Mouse (Mus musculus): ENCODE data around the gene Gpr162. TPM values are rescaled to one million over a fixed set of nuclear protein-coding genes. Genes with fewer than 3 reads are reported as not detected.
A peak's percentile ranks its signal among the peaks of the same experiment; 100 is the strongest.
"Not testable (repeated sequence)": the region's sequence is repeated elsewhere in the genome, so short reads cannot be mapped to it uniquely, and the experiment has no call there.

Gene Gpr162
- polyA plus RNA-seq, 1 experiment from 2014 or later, result 11.8 TPM

DNA sequence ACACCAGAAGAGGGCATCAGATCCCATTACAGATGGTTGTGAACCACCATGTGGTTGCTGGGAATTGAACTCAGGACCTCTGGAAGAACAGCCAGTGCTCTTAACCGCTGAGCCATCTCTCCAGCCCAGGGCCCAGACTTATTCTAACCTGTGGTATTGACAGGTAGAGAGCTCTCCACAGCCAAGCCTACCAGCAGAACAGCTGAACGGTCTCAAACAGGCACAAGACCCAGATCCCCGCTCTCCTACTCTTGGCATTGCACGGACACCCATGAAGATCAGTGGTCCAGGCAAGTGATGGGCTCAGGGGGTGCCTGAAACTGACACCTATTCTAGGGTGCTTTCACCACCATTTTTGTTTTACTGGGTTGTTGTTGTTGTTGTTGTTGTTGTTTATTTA is 32.6 kb downstream of the Gpr162 start:
- H3K36me3 ChIP-seq, result peaks cover 39% of the 10 kb centered on the region
- H3K4me3 ChIP-seq, result peak overlapping the region; percentile 66
- WGBS, result 94% methylated on average over 4 of the region's 4 CpGs
- H3K9ac ChIP-seq (replicated peaks), result peak overlapping the region; percentile 28; the same call in 1 of the 2 replicates
- peaks cover 35% of the 10 kb centered on the region for H3K4me1 ChIP-seq
- not testable (repeated sequence) for H3K27me3 ChIP-seq; ATAC-seq (ENCODE audit: low FRiP score, low read depth); H3K9me3 ChIP-seq; H3K27ac ChIP-seq (replicated peaks)
- H3K4me2 ChIP-seq (replicated peaks), result peak overlapping the region; percentile 80

DNA sequence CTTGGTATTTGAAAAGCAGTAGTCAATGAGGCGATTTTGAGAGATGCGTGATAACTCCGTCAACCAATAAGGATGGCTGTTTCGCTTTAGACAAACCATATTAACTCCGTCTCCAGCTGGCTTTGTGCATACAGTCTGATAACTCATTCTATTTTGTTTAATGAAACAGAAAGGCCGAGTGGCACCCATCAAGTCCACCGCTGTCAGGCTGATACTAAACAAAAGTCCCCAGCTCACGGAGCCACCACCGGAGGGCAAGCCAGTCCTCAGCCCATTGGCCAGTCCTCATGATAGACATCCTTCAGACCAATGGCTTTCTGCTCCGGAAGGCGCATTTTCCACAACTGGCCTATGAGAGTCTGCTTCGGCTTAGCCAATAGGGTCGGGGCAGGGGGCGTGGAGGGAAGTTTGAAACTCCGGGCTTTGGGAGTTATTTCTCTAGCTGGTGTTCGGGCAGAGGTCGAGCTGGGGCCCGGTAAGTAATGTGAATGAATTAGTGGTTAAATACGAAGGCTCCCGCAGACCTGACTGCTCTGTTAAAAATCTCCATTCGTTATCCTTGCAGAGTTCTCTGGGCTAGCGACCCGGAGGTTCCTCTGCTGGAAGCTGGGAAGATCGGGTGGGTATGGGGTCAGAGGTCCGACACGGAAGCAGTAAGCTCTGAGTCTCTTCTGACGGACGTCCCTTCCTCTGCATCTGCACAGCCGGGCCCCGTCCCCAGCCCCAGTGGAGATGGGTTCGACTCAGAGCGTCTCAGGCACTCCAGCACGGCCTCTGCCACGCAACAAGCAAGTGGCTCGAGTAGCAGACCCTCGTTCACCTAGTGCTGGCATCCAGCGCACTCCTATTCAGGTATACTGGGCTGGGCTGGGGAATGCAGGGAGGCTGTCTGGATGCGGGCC is 33.7 kb downstream of the Gpr162 start:
- peaks cover 50% of the 10 kb centered on the region for H3K36me3 ChIP-seq
- under 1% methylated on average over 38 of the region's 38 CpGs for WGBS
- H3K4me2 ChIP-seq (replicated peaks), result peak overlapping the region; percentile 80
- peak overlapping the region; percentile 89 for H3K27ac ChIP-seq (replicated peaks)
- H3K4me1 ChIP-seq, result peaks cover 35% of the 10 kb centered on the region
- H3K27me3 ChIP-seq, result no peaks in the 10 kb centered on the region
- peak overlapping the region; percentile 70 for H3K9ac ChIP-seq (replicated peaks)
- peak; percentile 86 for ATAC-seq (ENCODE audit: low FRiP score, low read depth)
- peak overlapping the region; percentile 66 for H3K4me3 ChIP-seq
- no peaks in the 10 kb centered on the region for H3K9me3 ChIP-seq

DNA sequence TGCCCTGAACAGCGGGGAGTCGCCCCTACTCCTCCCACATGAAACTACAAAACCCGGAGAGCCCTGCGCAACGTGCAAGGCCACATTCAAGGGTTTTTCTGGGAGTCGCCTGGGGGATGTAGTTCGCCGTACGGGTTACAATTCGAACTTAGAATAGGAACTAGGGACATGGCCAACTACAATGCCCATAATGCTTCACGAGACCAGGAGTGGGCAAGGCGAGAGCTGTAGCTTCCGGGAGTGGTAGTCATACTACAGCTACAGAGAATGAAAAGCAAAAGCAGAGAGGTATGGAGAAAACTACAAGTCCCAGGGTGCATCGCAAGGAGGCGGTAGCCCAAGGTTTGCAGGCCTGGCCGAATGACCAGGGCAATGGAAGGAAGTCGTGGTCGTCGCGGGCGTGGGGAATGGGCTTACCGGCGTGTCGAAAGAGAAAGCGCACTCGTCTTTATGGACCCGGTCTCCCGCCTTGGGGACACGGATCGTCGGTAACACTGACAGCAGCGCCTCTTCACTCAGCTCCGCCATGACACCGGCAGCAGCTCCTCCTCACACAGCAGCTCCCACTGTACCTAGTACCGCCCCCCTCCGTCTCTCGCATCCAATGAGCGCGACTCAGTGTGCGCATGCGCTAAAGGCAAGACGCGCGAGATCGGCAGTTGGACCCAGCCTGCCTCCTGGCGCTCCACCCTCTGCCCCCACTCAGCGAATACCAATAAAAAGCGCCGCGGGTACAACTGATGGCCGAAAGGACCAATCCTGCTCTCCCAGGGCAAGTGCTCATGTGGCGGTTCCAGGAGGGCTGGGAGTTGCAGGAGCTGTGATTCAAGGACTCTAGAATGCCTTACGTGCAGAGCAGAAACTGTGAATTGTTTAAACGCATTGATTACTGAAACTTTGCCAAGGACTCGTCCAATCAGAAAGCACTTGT is 34.6 kb downstream of the Gpr162 start, which contains the start of the genes Usp5 and Cdca3:
TSS of gene Usp5 (minus strand) at position 617 of the 931 bp plus-strand sequence.
TSS of gene Cdca3 (plus strand) at position 680 of the 931 bp plus-strand sequence.
- H3K9me3 ChIP-seq, result no peaks in the 10 kb centered on the region
- peaks cover 34% of the 10 kb centered on the region for H3K4me1 ChIP-seq
- peak within 1 kb of the TSS; percentile 66 for H3K4me3 ChIP-seq
- peak; percentile 94 for ATAC-seq (ENCODE audit: low FRiP score, low read depth)
- peak within 1 kb of the TSS; percentile 89 for H3K27ac ChIP-seq (replicated peaks)
- peak within 1 kb of the TSS; percentile 74 for H3K9ac ChIP-seq (replicated peaks)
- H3K36me3 ChIP-seq, result peaks cover 54% of the 10 kb centered on the region
- no peaks in the 10 kb centered on the region for H3K27me3 ChIP-seq
- peak within 1 kb of the TSS; percentile 92 for H3K4me2 ChIP-seq (replicated peaks)
- under 1% methylated on average over 55 of the region's 55 CpGs for WGBS

DNA sequence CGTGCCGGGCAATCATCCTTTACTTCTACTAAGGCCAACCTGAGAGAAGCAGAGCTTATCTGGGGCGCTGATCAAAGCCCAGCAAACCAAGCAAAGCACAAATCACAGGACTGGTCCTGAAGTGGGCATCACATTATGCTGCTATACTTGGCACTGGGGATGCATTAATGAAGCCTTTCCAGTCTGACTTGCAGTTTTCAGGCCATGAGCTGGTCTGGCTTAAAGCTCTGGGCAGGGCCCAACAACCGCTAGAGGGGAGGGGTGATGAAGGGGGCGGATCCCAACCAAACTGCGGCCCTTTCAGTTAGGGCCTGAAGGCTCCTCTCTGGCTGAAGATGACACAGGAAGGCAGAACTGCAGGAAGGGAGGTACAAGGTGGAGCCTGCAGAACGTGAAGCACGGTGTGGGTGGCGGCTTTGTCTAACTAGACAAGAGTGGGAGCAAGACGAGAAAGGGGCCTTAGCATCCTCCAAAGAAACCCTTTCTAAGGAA is 35.6 kb downstream of the Gpr162 start:
- 24% methylated on average over 10 of the region's 10 CpGs for WGBS
- H3K9me3 ChIP-seq, result no peaks in the 10 kb centered on the region
- peak overlapping the region; percentile 60 for H3K27ac ChIP-seq (replicated peaks)
- H3K9ac ChIP-seq (replicated peaks), result peak overlapping the region; percentile 74
- no peaks in the 10 kb centered on the region for H3K27me3 ChIP-seq
- no peak for ATAC-seq (ENCODE audit: low FRiP score, low read depth)
- H3K4me2 ChIP-seq (replicated peaks), result peak overlapping the region; percentile 92
- peaks cover 54% of the 10 kb centered on the region for H3K36me3 ChIP-seq
- peak overlapping the region; percentile 66 for H3K4me3 ChIP-seq
- peaks cover 28% of the 10 kb centered on the region for H3K4me1 ChIP-seq

DNA sequence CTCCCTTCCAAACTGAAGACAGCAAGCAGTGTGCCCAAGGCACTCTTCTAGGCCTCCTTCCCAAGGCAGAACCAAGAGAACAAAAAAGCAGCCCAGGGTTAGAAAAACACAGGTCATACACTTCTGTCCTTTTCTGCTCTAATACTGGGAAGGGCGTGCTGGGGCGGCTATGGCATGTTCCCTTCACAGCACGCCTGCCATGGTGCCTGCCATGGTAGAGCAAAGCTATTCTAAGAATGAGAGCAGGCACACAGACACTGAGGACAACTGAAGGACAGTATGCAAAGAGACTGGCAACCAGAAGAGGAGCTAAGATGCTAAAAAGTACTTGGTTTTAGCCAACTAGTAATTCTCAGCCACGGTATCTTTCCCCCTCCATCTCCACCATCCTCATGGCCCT is 41.7 kb downstream of the Gpr162 start:
- no peaks in the 10 kb centered on the region for H3K27me3 ChIP-seq
- no peaks in the 10 kb centered on the region for H3K9me3 ChIP-seq
- H3K27ac ChIP-seq (replicated peaks), result no peak overlapping the region
- H3K9ac ChIP-seq (replicated peaks), result no peak overlapping the region
- H3K36me3 ChIP-seq, result peaks cover 95% of the 10 kb centered on the region
- H3K4me2 ChIP-seq (replicated peaks), result no peak overlapping the region
- no peak for ATAC-seq (ENCODE audit: low FRiP score, low read depth)
- H3K4me1 ChIP-seq, result no peaks in the 10 kb centered on the region
- WGBS, result 97% methylated on average over 4 of the region's 4 CpGs
- no peak overlapping the region for H3K4me3 ChIP-seq

DNA sequence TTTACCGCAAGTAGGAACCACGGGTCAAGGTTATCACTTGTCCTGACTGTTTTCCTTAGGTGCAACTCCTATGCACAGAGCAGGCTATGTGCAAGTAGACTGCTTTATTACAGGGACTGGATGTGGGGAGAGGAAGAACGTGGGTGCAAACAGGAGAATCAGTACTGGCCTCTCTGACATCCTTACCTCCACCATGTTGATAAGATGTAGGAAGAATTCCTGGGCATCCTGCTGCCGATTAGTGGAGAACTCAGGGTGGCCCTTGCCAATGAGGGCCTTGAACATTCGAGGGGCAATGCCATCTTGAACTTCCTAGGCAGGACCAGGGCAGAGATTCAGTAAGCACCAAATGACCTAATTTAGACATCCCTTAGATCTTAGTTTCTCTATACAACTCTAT is 42.9 kb downstream of the Gpr162 start:
- no peak overlapping the region for H3K9ac ChIP-seq (replicated peaks)
- no peaks in the 10 kb centered on the region for H3K27me3 ChIP-seq
- no peak overlapping the region for H3K4me3 ChIP-seq
- WGBS, result 94% methylated on average over 5 of the region's 5 CpGs
- peaks cover 100% of the 10 kb centered on the region for H3K36me3 ChIP-seq
- H3K9me3 ChIP-seq, result no peaks in the 10 kb centered on the region
- no peaks in the 10 kb centered on the region for H3K4me1 ChIP-seq
- ATAC-seq (ENCODE audit: low FRiP score, low read depth), result no peak
- H3K27ac ChIP-seq (replicated peaks), result no peak overlapping the region
- no peak overlapping the region for H3K4me2 ChIP-seq (replicated peaks)

DNA sequence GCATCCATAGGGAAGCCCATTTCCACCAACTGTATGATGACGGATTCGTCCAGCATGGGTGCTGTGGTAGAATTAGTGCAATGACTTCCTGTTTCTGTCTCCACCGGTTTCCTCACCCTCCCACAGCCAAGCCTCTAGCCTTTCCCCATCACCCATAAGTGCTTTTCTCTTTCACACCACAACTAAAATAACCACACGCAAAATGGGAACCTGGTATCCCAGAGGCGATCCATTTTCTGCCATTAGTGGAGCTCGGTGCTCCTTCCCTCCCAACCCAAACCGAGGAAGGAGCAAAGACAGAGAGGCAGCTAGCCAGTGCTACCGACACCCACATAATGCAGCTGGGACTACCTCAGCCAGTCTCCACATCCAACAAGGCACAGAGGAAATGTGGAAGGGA is 45.8 kb downstream of the Gpr162 start:
- Histone ChIP-seq H3K36me3 (peaks cover 71% of the 10 kb centered on the region), H3K4me1 (peaks cover 19% of the 10 kb centered on the region), H3K27ac (replicated peaks) (no peak overlapping the region), H3K9me3 (no peaks in the 10 kb centered on the region), H3K4me2 (replicated peaks) (no peak overlapping the region), H3K27me3 (no peaks in the 10 kb centered on the region), H3K4me3 (no peak overlapping the region), H3K9ac (replicated peaks) (0 out of 2 replicates have a peak overlapping the region, but pooled peaks have one; percentile 1)
- no peak for ATAC-seq (ENCODE audit: low FRiP score, low read depth)
- WGBS, result 97% methylated on average over 8 of the region's 8 CpGs

DNA sequence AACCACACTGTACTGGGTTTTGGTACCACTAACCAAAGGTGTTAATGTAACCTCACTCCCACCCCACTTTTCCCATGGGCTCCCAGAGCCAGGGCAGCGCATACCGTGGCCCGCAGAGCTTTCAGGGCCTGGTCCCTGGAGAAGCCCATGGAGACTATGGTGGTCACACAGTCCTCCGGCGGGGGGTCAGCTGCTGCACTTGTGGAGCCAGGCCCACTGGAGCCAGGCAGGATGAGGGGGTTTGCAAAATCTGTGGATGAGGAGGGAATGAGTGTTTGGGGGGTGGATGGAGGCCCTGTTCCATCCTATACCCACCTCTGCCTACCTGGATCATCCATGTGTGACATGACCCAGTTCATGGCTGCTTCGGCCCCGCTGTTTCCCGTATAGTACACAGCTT is 46.2 kb downstream of the Gpr162 start:
- H3K4me2 ChIP-seq (replicated peaks), result no peak overlapping the region
- no peak overlapping the region for H3K4me3 ChIP-seq
- ATAC-seq (ENCODE audit: low FRiP score, low read depth), result no peak
- H3K36me3 ChIP-seq, result peaks cover 67% of the 10 kb centered on the region
- H3K9me3 ChIP-seq, result no peaks in the 10 kb centered on the region
- no peak overlapping the region for H3K27ac ChIP-seq (replicated peaks)
- H3K27me3 ChIP-seq, result no peaks in the 10 kb centered on the region
- peaks cover 23% of the 10 kb centered on the region for H3K4me1 ChIP-seq
- H3K9ac ChIP-seq (replicated peaks), result no peak overlapping the region
- WGBS, result 93% methylated on average over 8 of the region's 8 CpGs

DNA sequence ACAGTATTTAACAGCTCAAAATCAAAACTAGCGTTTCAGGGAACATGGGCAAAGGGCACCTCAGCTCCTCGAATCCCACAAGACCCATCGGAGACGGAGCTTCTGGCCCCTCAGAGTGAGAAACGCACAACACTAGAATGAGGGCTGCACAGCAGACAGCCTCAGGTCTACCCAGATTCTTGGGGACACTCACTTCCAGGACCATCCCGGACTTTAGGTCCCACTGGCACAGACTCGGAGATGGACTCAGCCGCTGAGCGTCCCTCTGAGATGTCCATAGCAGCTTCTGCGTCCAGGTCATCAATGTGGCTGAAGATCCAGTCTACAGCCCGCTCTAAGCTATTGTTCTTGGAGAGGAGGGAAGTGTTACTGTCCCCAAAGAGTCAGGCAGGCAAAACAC is 46.7 kb downstream of the Gpr162 start:
- 96% methylated on average over 11 of the region's 11 CpGs for WGBS
- Histone ChIP-seq H3K27me3 (no peaks in the 10 kb centered on the region), H3K4me3 (no peak overlapping the region), H3K4me1 (peaks cover 28% of the 10 kb centered on the region), H3K4me2 (replicated peaks) (no peak overlapping the region), H3K27ac (replicated peaks) (no peak overlapping the region), H3K9me3 (no peaks in the 10 kb centered on the region), H3K36me3 (peaks cover 66% of the 10 kb centered on the region), H3K9ac (replicated peaks) (no peak overlapping the region)
- no peak for ATAC-seq (ENCODE audit: low FRiP score, low read depth)

DNA sequence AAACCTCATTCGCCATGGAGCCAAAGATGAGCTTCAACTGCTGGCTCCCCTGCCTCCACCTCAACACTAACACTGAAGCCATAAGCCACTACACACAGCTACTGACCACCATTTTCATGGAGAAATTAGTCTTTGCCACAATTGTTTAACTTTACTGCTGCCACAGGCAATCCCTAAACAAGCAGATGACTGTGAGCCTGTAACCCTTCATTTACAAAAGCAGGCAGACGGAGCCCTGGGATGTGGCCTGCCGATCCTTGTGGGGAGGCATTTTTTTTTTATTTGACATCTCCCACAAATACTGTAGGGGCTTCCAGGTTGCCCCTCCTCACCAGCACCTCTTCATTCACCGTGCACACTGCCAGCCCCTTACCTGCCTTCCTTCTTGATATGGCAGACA is 47.2 kb downstream of the Gpr162 start:
- H3K4me2 ChIP-seq (replicated peaks), result no peak overlapping the region
- H3K4me1 ChIP-seq, result peaks cover 29% of the 10 kb centered on the region
- no peaks in the 10 kb centered on the region for H3K9me3 ChIP-seq
- ATAC-seq (ENCODE audit: low FRiP score, low read depth), result no peak
- 92% methylated on average over 4 of the region's 4 CpGs for WGBS
- peaks cover 66% of the 10 kb centered on the region for H3K36me3 ChIP-seq
- H3K9ac ChIP-seq (replicated peaks), result no peak overlapping the region
- H3K27ac ChIP-seq (replicated peaks), result no peak overlapping the region
- H3K27me3 ChIP-seq, result no peaks in the 10 kb centered on the region
- H3K4me3 ChIP-seq, result no peak overlapping the region

DNA sequence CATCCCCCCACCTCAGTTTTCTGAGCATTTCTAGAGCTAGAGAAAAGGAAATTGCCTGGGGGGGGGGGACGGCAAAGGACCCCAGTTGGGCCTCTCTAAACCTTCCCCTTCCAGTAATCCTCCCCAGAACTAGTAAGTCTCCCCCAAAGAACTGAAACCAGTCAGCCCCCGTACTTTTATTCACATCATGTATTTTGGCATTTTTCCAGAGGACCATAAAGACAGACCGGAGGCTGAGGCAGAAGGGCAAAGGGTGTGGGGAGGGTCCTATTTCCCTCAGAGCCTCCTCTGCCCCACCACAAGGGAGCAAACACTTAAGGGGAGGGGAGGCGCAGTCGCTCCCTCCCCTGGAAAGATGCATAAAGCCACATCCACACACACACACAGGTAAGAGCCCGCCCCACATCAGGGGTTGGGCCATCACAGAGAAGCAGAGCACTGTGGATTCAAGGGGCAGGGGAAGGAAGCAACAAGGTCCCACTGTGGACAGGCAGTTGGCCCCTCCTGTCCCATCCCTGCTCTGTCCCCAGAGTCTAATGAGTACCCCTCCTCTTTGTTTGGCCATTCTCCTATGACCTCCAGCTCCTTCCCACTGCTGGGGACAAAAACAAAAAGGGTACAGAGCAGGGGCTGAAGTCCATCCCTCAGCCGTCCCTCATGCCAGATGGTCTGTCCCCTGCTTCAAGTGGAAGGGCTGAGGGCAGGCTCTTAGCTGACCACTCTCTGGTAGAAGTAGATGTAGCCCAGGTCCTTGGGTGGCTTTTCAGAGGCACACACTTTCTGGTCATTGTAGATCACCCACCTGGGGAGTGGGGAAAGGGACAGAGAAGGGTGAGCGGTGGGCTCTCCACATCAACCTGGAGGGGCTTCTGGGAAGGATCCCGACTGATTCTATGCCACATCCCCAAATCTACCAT is 48.7 kb downstream of the Gpr162 start:
- Histone ChIP-seq H3K4me1 (peaks cover 32% of the 10 kb centered on the region), H3K27ac (replicated peaks) (no peak overlapping the region; the same call in 1 of the 2 replicates), H3K4me3 (no peak overlapping the region), H3K9me3 (no peaks in the 10 kb centered on the region), H3K27me3 (no peaks in the 10 kb centered on the region), H3K4me2 (replicated peaks) (0 out of 2 replicates have a peak overlapping the region, but pooled peaks have one; percentile 88), H3K36me3 (peaks cover 64% of the 10 kb centered on the region), H3K9ac (replicated peaks) (no peak overlapping the region)
- no peak for ATAC-seq (ENCODE audit: low FRiP score, low read depth)
- WGBS, result 67% methylated on average over 9 of the region's 9 CpGs

Measured in midbrain, embryonic 12.5 days (tissue).